Mouse (Mus musculus): ENCODE measurements around the gene Ltc4s. TPM values are rescaled to one million over a fixed set of nuclear protein-coding genes. Genes with fewer than 3 reads are reported as not detected.

Ltc4s gene
- polyA plus RNA-seq, 1 experiment from 2014 or later: 1.6 TPM

- no peak for ATAC-seq
- H3K27ac ChIP-seq (ENCODE audit: low read length): no peak overlapping the region
- H3K4me2 ChIP-seq (ENCODE audit: low read length): no peak overlapping the region
- WGBS: 93% methylated on average over 4 of the region's 5 CpGs
- peaks cover 32% of the 10 kb centered on the region for H3K36me3 ChIP-seq (ENCODE audit: control insufficient read depth, insufficient read depth)
- H3K9ac ChIP-seq (replicated peaks; ENCODE audit: low read depth, low read length): no peak overlapping the region
- H3K4me1 ChIP-seq (replicated peaks; ENCODE audit: control insufficient read depth, insufficient read depth, low read length): no peaks in the 10 kb centered on the region
- no peaks in the 10 kb centered on the region for H3K27me3 ChIP-seq (replicated peaks; ENCODE audit: control insufficient read depth, insufficient read depth, low read length)
- H3K9me3 ChIP-seq (ENCODE audit: control insufficient read depth, low read length): no peaks in the 10 kb centered on the region
- H3K4me3 ChIP-seq (replicated peaks; ENCODE audit: low read length): no peak overlapping the region
Measured at GRCm38 (mm10) chr11:50198219-50198846, 40.1 kb downstream of the Ltc4s start.

GRCm38 (mm10) chr11:50197500-50197899 lies 40.9 kb downstream of the Ltc4s start:
- no peak overlapping the region for H3K4me2 ChIP-seq (ENCODE audit: low read length)
- H3K4me3 ChIP-seq (replicated peaks; ENCODE audit: low read length): no peak overlapping the region
- WGBS: 97% methylated on average over 4 of the region's 4 CpGs
- H3K4me1 ChIP-seq (replicated peaks; ENCODE audit: control insufficient read depth, insufficient read depth, low read length): no peaks in the 10 kb centered on the region
- peaks cover 32% of the 10 kb centered on the region for H3K36me3 ChIP-seq (ENCODE audit: control insufficient read depth, insufficient read depth)
- H3K9ac ChIP-seq (replicated peaks; ENCODE audit: low read depth, low read length): no peak overlapping the region
- no peak overlapping the region for H3K27ac ChIP-seq (ENCODE audit: low read length)
- no peak for ATAC-seq
- no peaks in the 10 kb centered on the region for H3K27me3 ChIP-seq (replicated peaks; ENCODE audit: control insufficient read depth, insufficient read depth, low read length)
- no peaks in the 10 kb centered on the region for H3K9me3 ChIP-seq (ENCODE audit: control insufficient read depth, low read length)

- WGBS: 89% methylated on average over 4 of the region's 4 CpGs
- no peak for ATAC-seq
- Histone ChIP-seq H3K4me3 (replicated peaks; ENCODE audit: low read length) (no peak overlapping the region), H3K27me3 (replicated peaks; ENCODE audit: control insufficient read depth, insufficient read depth, low read length) (no peaks in the 10 kb centered on the region), H3K4me2 (ENCODE audit: low read length) (no peak overlapping the region), H3K36me3 (ENCODE audit: control insufficient read depth, insufficient read depth) (peaks cover 6% of the 10 kb centered on the region; the same call in 1 of the 2 replicates), H3K27ac (ENCODE audit: low read length) (no peak overlapping the region), H3K9ac (replicated peaks; ENCODE audit: low read depth, low read length) (no peak overlapping the region), H3K4me1 (replicated peaks; ENCODE audit: control insufficient read depth, insufficient read depth, low read length) (no peaks in the 10 kb centered on the region), H3K9me3 (ENCODE audit: control insufficient read depth, low read length) (no peaks in the 10 kb centered on the region)
Measured at GRCm38 (mm10) chr11:50194793-50195192, 43.6 kb downstream of the Ltc4s start.

GRCm38 (mm10) chr11:50194070-50194469 lies 44.3 kb downstream of the Ltc4s start:
- 86% methylated on average over 7 of the region's 7 CpGs for WGBS
- no peaks in the 10 kb centered on the region for H3K27me3 ChIP-seq (replicated peaks; ENCODE audit: control insufficient read depth, insufficient read depth, low read length)

DNA sequence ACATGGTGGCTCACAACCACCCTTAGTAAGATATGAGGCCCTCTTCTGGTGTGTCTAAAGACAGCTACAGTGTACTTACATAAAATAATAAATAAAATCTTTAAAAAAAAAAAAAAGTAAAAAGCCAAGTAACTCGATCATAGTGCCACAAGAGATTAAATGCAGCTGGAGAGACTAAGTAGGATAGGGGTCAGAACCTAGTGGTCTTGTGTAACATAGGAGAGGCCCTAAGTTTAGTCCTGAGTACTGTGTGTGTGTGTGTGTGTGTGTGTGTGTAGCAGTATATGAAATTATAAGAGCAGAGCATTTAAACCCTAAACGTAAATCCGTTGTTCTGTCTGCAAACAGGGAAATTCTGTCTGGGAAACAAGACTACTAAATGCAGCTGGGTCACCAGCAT lies 46.1 kb downstream of the Ltc4s start:
- Histone ChIP-seq H3K9me3 (ENCODE audit: control insufficient read depth, low read length) (no peaks in the 10 kb centered on the region), H3K9ac (replicated peaks; ENCODE audit: low read depth, low read length) (no peak overlapping the region), H3K27ac (ENCODE audit: low read length) (no peak overlapping the region), H3K4me3 (replicated peaks; ENCODE audit: low read length) (no peak overlapping the region), H3K4me2 (ENCODE audit: low read length) (no peak overlapping the region), H3K4me1 (replicated peaks; ENCODE audit: control insufficient read depth, insufficient read depth, low read length) (no peaks in the 10 kb centered on the region), H3K36me3 (ENCODE audit: control insufficient read depth, insufficient read depth) (no peaks in the 10 kb centered on the region; the same call in 1 of the 2 replicates), H3K27me3 (replicated peaks; ENCODE audit: control insufficient read depth, insufficient read depth, low read length) (no peaks in the 10 kb centered on the region)
- WGBS: 92% methylated on average over 3 of the region's 3 CpGs
- no peak for ATAC-seq

More at GRCm38 (mm10) chr11:50194070-50194469, 44.3 kb downstream of the Ltc4s start:
- Histone ChIP-seq H3K4me1 (replicated peaks; ENCODE audit: control insufficient read depth, insufficient read depth, low read length) (no peaks in the 10 kb centered on the region), H3K9me3 (ENCODE audit: control insufficient read depth, low read length) (no peaks in the 10 kb centered on the region), H3K36me3 (ENCODE audit: control insufficient read depth, insufficient read depth) (peaks cover 3% of the 10 kb centered on the region; the same call in 1 of the 2 replicates), H3K4me3 (replicated peaks; ENCODE audit: low read length) (no peak overlapping the region), H3K9ac (replicated peaks; ENCODE audit: low read depth, low read length) (no peak overlapping the region), H3K27ac (ENCODE audit: low read length) (no peak overlapping the region), H3K4me2 (ENCODE audit: low read length) (no peak overlapping the region)
- no peak for ATAC-seq

DNA sequence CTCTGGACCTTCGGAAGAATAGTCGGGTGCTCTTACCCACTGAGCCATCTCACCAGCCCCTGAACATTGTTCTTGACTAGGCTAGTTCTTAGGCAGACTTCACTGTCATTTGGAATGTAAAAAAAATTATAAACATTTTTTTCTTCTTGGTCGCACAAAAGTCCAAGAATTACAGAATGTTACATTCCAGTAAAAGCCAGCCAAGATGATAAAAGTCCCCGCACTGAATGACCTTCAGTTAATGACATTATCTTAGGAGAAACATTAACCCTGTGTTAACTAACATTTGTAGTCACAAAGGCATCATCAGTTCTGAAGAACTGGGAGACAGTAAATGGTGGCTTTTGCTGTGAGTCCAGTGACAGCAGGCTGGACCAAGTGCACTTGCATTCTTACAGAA lies 48.1 kb downstream of the Ltc4s start:
- no peaks in the 10 kb centered on the region for H3K36me3 ChIP-seq (ENCODE audit: control insufficient read depth, insufficient read depth)
- no peak overlapping the region for H3K27ac ChIP-seq (ENCODE audit: low read length)
- H3K4me1 ChIP-seq (replicated peaks; ENCODE audit: control insufficient read depth, insufficient read depth, low read length): no peaks in the 10 kb centered on the region
- no peak overlapping the region for H3K4me2 ChIP-seq (ENCODE audit: low read length)
- H3K9ac ChIP-seq (replicated peaks; ENCODE audit: low read depth, low read length): no peak overlapping the region
- 91% methylated on average over 4 of the region's 4 CpGs for WGBS
- ATAC-seq: no peak
- H3K4me3 ChIP-seq (replicated peaks; ENCODE audit: low read length): no peak overlapping the region
- H3K9me3 ChIP-seq (ENCODE audit: control insufficient read depth, low read length): no peaks in the 10 kb centered on the region
- H3K27me3 ChIP-seq (replicated peaks; ENCODE audit: control insufficient read depth, insufficient read depth, low read length): no peaks in the 10 kb centered on the region

DNA sequence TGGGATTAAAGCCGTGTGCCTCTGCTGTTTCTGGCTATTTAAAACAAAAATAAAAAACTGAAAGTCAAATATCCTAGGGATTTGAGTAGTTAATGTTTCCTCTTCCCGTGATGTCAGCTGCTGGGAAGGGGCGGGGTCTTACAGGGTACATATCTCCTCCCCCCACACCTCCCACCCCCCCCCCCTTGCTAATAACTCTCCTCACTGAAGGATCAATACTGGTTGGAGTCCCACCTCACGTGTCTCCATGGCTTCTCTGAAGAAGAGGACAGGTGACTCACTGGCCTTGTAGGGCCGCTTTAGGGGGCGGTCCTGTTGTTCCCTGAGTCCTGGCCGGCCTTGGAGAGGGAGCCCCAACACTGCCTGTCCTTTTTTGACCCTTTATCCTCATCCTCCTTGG lies 49.7 kb downstream of the Ltc4s start:
- Histone ChIP-seq H3K36me3 (ENCODE audit: control insufficient read depth, insufficient read depth) (no peaks in the 10 kb centered on the region), H3K9ac (replicated peaks; ENCODE audit: low read depth, low read length) (no peak overlapping the region), H3K4me2 (ENCODE audit: low read length) (no peak overlapping the region), H3K4me3 (replicated peaks; ENCODE audit: low read length) (no peak overlapping the region), H3K27me3 (replicated peaks; ENCODE audit: control insufficient read depth, insufficient read depth, low read length) (no peaks in the 10 kb centered on the region), H3K27ac (ENCODE audit: low read length) (no peak overlapping the region), H3K4me1 (replicated peaks; ENCODE audit: control insufficient read depth, insufficient read depth, low read length) (no peaks in the 10 kb centered on the region), H3K9me3 (ENCODE audit: control insufficient read depth, low read length) (no peaks in the 10 kb centered on the region)
- ATAC-seq: no peak
- 80% methylated on average over 7 of the region's 7 CpGs for WGBS

Small RNAs within 50 kb of the gene (microRNA-seq; reads per million reads assigned to microRNA genes)
- gene Mir6919: 1.7 reads per million

Other genes starting within 250 kb of the Ltc4s start
- gene Rnf130, start 213.3 kb downstream of the Ltc4s start, polyA plus RNA-seq (2015; fragmentation: Nextera tagmentation; extraction: Ambion mirVana): 65.0 and 69.2 TPM in 2 replicates
- gene Tbc1d9b, start 107.2 kb downstream of the Ltc4s start, polyA plus RNA-seq (2015; fragmentation: Nextera tagmentation; extraction: Ambion mirVana): 38.2 and 43.6 TPM in 2 replicates
- 28.4 and 33.7 TPM in 2 replicates for gene Mrnip, start 64.2 kb downstream of the Ltc4s start, polyA plus RNA-seq (2015; fragmentation: Nextera tagmentation; extraction: Ambion mirVana)
- gene Sqstm1, start 27.8 kb downstream of the Ltc4s start, polyA plus RNA-seq (2015; fragmentation: Nextera tagmentation; extraction: Ambion mirVana): 305 and 322 TPM in 2 replicates
- gene Mgat4b, start 27.7 kb downstream of the Ltc4s start, polyA plus RNA-seq (2015; fragmentation: Nextera tagmentation; extraction: Ambion mirVana): 30.6 and 33.5 TPM in 2 replicates
- 3.9 and 4.3 TPM in 2 replicates for gene Maml1, start 53.7 kb upstream of the Ltc4s start, polyA plus RNA-seq (2015; fragmentation: Nextera tagmentation; extraction: Ambion mirVana)
- gene Canx, start 87.1 kb upstream of the Ltc4s start, polyA plus RNA-seq (2015; fragmentation: Nextera tagmentation; extraction: Ambion mirVana): 273 and 290 TPM in 2 replicates
- gene Cby3, start 115.8 kb upstream of the Ltc4s start, polyA plus RNA-seq (2015; fragmentation: Nextera tagmentation; extraction: Ambion mirVana): 0.75 and 1.2 TPM in 2 replicates
- gene Hnrnph1, start 138.4 kb upstream of the Ltc4s start, polyA plus RNA-seq (2015; fragmentation: Nextera tagmentation; extraction: Ambion mirVana): 660 and 710 TPM in 2 replicates
- gene Rufy1, start 192.5 kb upstream of the Ltc4s start, polyA plus RNA-seq (2015; fragmentation: Nextera tagmentation; extraction: Ambion mirVana): 28.6 and 31.2 TPM in 2 replicates